Mouse (Mus musculus): ENCODE results near the gene Slc25a41.

Slc25a41 gene

GRCm38 (mm10) chr17:57047406-57047805 is 6.0 kb upstream of the Slc25a41 start:
- no peak for DNase-seq (ENCODE audit: low spot score)

GRCm38 (mm10) chr17:57038978-57039377 is 2.5 kb downstream of the Slc25a41 start:
- no peak for DNase-seq (ENCODE audit: low spot score)

GRCm38 (mm10) chr17:57032854-57033253 is 8.6 kb downstream of the Slc25a41 start:
- no peak for DNase-seq (ENCODE audit: low spot score)

DNA sequence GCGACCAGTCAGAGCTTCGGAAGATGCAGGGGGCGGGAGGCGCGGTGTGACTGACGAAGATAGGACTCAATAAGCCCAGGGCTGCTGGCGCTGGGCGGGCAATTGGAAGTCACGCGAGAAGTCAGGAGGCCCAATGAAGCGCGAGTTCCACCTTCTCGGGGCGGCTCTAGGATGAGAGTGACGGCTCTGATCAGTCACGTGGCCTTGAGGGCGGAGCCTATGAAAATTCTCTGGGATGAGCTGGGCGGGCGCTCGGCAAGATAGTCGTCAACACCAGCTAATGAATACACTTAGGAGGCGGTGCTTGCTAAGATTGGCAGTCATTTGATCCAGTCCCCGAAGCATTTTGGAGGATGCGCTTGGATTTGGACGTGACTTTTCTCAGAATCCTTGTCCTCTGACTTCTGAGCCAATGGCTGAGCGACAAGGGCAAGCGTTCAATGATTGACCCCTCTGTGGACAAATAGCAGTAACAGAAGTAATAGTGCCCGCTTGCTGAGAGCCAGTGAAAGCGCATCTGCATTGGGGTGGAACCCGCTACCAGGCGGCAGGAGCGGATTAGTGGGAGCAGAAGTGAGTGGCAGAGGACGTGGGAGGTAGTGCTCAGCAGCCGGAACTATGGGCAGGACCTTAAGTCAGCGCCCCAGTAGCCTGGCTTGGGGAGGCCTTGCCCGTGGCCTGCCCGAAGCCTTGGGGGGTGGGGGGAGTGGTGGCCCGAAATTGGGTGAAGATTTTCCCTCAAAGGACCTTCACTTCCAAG is 9.6 kb downstream of the Slc25a41 start:
- peak; percentile 94 for DNase-seq (ENCODE audit: low spot score)

- DNase-seq (ENCODE audit: low spot score) = peak; percentile 33
These were observed 10.4 kb downstream of the Slc25a41 start, which contains the start of gene Khsrp for GRCm38 (mm10) chr17:57030931-57031660. TSS of gene Khsrp (minus strand) at chr17:57031522.

DNA sequence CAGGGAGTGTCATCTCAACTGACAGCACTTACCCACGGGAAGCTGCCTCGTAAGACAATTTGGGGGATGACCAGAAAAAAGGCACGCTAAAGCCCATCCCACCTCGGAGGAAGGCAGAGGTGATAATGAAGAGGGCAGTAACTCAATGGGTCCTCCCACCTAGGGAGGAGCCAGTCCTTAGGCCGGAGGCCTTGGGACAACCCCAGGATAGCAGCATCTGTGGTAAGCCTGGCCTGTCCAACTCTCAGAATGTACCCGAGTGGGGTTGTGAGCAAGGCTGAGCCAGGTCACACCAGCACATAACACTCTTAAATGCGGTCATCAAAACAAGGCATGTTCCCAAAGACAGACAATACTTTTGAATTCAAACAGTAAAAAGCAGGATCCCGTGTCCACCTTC is 11.8 kb downstream of the Slc25a41 start:
- DNase-seq (ENCODE audit: low spot score) = no peak

DNA sequence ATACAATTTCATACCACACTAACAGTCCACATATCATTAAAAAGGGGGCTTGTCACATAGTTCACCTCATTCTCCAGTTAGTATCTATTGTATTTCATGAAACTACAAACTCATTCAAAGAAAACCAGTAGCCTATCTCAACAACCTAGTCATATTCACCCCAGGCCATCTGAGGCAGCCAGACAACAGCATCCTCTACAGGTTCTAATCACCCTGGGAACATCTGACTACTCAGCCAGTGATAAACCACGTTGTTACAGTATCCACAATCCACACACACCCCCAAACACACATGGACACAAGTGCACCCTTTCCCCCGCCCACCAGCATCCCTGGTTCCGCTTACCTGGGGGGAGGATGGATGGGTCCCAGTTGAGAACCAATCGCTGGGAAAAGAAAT is 14.0 kb downstream of the Slc25a41 start:
- DNase-seq (ENCODE audit: low spot score) = no peak

DNA sequence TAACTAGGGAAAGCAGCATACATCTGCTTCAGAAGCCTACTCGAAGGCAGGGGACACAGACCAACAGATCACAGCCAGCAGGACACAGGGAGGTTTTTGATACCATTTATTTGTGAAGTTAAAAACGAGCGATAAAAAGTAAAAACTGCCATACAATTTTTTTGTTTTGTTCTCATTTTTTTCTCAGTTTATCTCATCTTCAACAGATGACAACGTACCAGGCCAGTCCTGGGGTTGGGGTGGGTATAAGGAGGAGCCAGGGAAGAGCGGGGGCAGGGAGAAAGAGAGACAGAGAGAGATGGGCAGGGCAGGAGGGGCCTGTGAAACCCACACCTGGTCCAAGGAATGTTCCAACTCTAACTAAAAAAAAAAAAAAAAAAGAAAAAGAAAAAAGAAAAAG is 20.5 kb downstream of the Slc25a41 start:
- DNase-seq (ENCODE audit: low spot score) = no peak

GRCm38 (mm10) chr17:57019693-57020092 is 21.8 kb downstream of the Slc25a41 start:
- no peak for DNase-seq (ENCODE audit: low spot score)

DNA sequence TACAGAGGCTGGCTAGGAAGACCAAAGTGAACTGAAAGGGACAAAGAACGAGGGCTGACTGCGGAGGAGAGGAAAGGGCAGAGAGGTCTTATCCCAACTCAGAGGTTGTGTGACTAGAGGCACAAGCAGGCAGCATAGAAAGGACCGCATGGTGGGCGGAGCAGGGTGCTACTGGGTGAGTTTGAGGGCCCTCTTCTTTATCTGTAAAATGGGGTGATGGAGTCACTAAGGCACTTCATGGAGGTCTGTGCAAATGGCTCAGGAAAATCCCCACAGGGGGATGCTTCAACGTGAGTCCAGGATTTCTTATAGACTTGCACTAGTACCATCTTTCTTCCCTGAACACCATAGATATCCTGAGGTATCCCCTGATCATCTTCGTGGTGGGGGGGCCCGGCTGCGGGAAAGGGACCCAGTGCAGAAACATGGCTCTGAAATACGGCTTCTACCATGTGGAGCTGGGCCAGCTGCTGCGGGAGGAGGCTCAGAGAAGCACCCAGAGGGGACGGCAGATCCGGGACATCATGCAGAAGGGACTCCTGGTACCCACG is 29.1 kb downstream of the Slc25a41 start:
- no peak for DNase-seq (ENCODE audit: low spot score)

DNA sequence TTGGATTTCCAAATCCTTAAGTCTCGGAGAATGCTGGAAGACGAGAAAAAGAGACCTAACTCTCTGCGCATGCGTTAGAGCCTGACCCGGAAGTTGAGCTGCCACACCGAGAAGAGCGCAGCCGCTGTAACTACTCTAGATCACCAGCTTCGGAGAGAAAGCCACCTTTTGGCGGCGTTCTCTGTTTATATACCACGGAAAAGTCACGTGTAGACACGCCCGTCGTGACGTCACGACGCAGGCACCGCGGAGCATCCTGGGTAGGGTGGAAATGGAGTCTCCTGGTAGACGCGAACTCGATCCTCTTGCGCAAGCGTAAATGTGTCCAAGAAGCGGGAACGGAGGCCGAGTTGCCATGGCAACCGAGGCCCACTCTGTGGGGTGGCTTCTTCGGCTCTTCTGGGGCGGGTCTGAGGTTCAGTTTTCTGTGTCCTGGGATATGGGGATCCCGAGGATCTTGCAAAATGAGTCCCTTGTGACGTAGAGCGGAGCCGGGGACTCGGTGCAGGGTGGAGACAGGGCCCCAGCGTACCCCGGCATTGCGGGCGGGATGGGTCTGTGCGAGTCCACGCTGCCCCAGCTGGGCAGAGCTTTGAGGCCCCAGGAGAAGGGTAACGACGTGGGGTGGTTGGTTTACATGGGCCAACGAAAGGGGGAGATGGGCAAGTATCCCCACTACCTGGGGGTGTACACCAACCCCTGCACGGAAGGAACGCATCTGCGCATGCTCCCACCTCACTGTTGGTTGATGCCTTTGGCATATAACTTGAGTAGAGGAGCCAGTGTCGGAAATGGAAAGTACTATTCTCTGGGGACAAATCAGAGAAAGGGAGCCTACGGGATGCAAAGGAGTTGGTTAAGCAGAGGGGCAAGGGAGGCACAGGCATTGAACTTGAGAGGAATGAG is 30.0 kb downstream of the Slc25a41 start, which contains the start of the genes Gtf2f1 and Gm17949:
Gene Gtf2f1, minus strand, starts transcription at position 53 of the 906 bp plus-strand sequence.
Gene Gm17949, plus strand, starts transcription at position 234 of the 906 bp plus-strand sequence.
- DNase-seq (ENCODE audit: low spot score) = peak; percentile 87

DNA sequence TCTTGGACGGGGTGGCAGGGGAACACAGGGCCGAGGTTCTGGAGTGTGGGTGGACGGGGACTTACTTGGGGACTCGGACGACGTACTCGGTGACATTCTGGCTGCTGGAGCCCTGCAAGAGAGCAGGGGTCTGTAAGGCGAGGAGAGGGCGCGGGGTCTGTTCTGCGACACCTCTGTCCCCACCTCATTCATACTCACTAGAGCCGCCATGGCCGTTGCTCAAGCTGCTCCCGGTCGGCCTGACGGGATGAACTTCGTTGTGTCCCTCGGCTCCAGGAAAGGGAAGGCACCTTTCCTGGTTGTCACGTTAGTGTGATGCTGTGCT is 30.6 kb downstream of the Slc25a41 start:
- DNase-seq (ENCODE audit: low spot score) = no peak

DNA sequence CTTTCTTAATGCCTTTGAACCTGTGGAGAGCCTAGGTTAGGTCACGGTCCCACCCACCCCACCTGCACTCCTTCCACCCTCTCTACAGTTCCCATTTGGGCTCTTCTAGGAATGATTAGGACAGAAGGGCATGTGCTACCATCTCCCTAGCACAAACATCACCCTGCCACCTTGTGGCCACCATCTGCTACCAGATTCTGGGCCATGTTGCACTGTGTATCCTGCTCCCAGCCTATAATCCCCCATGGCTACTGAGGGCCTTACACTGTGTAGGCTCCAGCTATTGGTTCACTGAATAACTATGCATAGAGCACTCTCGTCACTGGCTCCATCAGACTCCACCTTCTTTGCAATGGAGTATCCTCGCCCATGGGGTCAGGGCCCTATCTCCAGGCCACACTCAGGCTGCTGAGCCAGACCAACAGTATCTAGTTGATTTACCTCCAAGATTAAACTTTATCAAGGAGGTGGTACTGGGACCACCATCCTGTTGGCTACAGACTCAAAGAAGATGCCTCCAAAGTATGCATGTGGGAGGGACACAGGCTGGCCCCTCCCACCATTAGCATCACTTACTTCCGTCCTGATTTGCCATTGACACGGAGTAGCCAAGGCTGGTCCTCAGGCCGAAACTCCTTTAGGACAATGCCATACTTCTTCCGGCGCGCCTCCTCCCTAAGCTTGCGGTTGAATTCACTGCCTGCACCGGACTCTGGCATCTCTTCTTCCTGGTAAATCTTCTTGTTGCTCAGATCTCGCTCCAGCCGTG is 34.1 kb downstream of the Slc25a41 start:
- DNase-seq (ENCODE audit: low spot score) = no peak

DNA sequence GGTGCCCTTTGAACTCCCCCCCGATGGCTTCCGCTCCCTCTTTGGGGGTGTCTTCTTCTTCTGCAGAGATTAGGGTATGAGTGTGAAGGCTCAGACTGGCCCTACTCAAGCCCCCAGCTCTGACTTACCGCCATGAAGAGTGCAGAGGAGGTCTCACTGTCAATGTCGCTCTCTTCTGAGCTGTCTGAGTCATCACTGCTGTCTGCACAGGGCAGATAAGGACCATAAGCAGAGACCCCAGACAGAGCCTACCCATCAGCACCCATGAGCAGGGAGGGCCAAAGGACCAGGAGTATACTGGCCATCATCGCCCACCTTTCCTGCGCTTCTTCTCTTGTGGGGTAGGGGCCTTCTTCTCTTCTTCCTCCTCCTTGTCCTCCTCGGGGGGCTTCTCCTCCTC is 37.5 kb downstream of the Slc25a41 start:
- no peak for DNase-seq (ENCODE audit: low spot score)

- DNase-seq (ENCODE audit: low spot score) = no peak
These were observed 40.2 kb downstream of the Slc25a41 start for GRCm38 (mm10) chr17:57001228-57001627.

DNA sequence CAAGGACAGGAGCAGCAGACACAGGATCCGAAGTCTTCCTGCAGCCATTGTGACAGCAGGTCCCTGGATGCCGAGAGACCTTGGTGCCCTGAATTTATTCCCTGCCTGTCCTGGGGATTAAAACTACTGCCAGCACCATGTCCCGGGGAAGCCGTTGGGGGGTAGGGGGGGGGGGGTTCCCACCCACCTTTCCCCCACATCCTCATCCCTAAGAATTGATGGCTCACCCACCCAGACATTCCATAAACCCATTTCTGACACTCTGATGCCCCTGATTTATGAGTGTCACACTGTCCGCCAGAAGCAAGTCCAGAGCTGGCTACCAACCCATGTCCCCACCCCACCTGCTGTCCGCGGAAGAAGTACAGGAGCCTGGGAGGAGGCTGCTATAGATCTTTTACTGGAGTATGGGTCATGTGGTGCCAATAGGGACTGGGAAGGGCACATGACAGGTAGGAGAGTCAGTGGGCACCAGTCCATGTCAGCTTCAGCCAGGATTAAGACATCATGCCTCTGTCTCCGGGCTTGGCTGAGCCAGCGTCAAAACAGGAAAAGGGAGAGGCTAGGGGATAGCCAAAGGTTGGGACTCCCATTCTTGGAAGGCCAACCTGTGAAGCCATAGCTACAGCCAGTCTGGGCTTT is 41.4 kb downstream of the Slc25a41 start, which contains the start of gene Pspn:
Gene Pspn, minus strand, starts transcription at position 51 of the 642 bp plus-strand sequence.
- DNase-seq (ENCODE audit: low spot score) = no peak

DNA sequence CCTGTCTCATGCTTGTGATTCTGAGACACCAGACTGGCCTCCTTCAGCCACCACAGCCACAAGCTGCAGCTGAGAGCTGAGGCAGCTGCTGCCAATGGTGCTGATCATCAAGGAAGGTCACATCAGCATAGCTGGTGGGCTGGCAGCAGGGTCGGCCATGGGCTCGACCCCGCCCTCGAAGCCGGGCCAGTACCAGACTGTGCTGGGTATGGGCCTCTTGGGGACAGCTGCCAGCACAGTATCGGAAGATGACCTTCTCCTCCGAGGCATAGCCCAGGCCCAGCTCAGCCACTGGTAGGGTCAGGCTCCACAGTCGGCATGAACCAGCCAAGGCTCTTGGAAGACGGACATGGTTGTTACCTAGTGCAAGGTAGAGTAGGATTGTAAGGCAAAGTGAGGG is 42.0 kb downstream of the Slc25a41 start:
- DNase-seq (ENCODE audit: low spot score) = no peak

GRCm38 (mm10) chr17:56997029-56997667 is 44.3 kb downstream of the Slc25a41 start, which contains the start of gene Alkbh7:
TSS of gene Alkbh7 (plus strand) at chr17:56997339.
- peak; percentile 76 for DNase-seq (ENCODE audit: low spot score)

GRCm38 (mm10) chr17:56996506-56996905 is 44.9 kb downstream of the Slc25a41 start:
- DNase-seq (ENCODE audit: low spot score) = no peak

DNA sequence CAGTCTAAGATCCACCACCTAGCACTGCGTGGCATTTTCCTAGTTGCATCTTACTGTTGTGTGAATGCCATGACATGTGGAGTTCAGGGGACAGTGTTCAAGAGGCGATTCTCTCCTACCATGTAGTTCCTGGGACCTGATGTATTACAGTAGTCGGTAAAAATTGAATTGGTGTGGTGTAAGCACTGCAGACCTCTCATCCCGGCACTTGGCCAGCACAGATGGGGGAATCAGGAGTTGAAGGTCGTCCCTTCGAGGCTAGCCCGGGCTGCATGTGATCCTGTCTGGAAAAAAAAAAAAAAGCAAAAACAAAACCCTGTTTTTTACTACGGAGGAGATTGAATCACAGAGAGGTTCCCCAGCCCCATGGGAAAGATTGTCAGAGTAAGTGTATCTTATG is 46.4 kb downstream of the Slc25a41 start:
- DNase-seq (ENCODE audit: low spot score) = no peak

All from ovary, postnatal 14 days (tissue).